Mouse (Mus musculus) c-Kit-negative CD71-positive TER-119-positive erythroid progenitor cells, embryonic 14.5 days (primary cell): ENCODE results near the gene Otogl.

Experiments
- DNase-seq: peaks from one replicate; pipeline ENCODE4 v3.0.0-alpha.2; 2013; ENCODE audit warnings: low read depth, low spot score

The Otogl gene

DNA sequence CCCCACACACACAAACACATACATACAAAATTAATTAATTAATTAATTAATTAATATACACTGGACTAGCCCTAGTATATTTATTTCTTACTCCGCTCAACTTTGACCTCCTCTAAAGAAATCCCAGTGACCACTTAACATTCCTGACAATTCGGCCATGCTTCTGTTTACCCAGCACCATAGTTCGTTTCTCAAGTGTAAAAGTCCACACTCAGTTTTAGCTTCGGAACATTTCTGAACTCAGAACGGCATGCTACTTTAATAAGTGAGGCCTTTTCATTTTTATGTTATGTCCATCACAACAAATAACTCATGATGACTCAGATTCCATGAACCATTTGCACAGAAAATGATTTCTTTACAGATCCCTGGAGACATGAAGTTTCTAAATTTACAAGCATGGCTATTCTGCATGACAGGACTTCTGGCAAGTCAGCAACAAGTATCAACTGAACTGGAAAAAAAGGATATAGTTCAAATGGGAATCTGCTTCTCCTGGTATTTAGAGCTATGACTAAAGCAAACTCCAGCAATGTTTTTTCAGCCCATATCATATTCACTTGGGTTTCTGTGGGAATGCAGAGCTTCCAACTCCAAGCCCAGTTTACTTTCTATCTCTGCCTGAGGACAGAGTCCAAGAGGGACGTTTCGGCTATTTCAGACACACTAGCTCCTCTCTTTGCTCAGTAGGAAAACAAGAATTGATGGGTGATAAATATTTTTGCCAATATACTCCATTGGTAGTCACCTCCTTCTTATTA, 6.5 kb downstream of the Otogl start:
- no peak for DNase-seq

DNA sequence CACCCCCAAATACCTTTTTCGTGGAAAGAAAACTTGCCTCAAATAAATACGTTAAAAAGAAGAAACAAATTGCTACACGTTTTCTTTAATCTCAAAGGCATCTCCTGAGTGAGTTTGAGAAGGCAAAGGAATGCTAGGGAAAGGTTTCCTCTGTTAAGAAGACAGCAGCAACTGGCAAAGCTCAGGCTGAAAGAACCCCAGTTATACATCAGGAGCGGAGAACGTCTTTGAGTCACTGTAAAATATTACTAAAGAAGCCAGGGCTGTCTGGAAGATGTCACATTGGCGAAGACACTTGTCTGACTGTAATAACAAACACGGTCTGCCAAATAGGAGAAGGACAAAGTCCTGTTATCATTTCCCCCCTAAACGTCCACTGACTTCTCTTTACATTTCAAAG, 10.0 kb downstream of the Otogl start:
- DNase-seq: no peak

DNA sequence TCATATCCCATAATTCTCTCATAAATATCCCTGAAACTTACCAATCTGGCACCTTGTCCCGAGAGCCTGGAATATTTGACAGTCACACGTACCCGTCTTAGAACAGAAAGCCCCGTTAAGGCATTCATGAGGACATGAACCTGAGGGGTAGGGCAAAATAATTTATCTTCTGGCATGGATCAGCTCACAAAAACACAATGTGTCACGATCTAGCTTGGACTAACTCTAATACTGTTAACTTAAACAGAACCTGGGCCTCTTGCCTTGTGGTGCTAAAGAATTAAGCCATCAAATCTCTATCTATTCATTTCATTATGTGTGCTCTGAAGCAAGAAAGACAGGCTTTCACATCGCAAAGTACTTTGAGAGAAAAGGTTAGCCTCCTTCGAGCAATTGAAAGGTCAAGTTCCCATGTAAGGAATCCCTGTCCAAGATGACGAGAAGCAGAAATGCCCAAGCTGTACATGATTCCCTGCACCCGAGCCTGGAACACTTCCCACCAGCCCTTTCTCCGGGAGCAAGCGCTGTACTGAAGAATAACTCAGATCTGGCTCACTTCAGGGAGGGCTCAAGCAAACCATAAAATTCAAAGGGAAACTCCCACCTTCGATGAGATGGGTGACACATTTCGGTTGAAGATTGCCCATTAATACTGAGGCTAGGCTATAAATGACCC, 10.6 kb downstream of the Otogl start:
- no peak for DNase-seq

DNA sequence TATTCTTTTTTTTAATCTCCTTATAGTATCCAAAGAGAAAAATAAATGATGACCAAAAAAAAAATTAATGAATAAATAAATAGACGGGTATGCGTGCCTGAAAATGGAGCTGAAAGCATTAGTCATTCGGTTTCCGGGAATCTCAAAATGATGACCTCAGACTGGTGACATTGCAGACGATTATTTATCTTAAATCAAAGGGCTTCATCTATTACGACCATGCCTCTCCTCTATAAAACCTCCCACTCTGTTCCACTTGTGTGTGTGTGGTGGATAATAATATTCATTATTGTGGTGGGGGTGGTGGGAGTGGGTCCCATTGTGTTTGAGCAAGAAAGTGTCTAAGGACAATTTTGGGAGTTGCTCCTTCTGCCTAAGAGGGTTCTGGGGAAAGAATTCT, 12.0 kb downstream of the Otogl start:
- DNase-seq: no peak

DNA sequence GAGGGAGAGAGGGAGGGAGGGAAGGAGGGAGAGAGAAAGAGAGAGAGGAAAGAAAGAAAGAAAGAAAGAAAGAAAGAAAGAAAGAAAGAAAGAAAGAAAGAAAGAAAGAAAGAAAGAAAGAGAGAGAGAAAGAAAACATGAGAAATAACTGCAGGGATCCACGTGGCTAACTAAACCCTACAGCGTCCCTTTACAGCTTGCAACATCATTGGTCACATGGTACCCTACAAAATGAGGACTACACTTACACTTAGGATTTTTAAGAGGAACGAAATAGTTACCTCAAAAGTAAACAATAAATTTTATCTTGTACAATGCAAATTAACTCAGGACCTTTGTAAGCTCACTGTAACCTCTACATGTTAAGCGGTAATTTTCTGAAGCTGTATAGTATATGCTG, 15.8 kb downstream of the Otogl start:
- DNase-seq: no peak

DNA sequence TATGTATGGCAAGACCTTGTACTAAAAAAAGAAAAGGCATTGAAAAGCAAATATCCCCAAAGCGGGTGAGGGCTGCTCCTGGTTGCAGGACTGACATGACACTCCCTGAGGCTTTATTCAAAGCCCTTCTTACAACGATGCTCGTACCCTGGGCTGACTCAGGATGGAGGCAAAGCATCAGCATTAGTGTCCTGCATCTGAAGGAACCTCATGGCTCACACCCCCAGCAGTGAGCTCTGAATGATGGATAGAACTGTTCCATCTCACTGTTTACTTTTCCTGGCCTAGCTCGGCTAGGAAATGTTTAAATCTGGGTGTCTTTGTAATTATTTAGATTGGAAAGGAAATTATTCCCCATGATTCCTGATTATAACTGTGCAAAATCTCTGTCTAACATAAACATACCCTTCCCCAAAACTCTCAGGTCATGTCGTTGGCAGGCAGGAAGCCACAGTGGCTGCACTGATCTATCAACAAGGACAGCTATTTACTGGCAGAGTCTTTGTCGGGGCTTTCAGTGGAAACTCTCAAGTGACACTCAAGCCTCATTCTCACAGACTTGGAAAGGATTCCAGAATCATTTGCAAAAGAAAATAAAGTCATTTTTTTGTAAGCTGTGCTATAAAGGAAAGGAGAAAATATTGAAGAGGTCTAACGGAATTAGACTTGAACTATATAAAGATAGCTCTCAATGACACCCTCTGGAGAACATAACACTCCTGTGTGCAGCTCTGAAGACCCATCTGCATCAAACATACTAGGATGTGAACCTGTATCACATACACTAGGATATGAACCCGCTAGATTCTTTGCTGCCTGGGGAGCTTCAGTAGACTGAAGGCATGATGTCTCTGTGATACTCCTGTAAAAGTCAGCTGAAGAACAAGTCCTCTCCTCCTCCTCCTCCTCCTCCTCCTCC, 17.0 kb downstream of the Otogl start:
- no peak for DNase-seq

DNA sequence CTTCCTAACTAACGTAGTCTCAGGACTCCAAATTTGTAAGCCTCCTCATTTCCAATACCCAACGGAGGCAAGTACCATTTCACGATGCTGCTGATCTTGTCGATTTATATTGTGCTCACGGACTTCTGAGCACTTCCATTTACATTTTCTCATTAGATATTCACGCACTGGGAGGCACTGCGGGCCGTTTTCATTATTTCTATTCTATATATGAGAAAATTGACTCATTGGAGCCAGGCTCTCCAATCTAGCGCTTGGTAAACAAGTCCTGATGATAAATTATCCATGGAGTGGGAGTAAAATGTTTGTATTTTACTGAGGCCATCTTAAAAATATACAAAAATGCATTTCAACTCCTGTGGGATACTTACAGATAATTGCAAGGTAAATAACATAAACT, 21.5 kb downstream of the Otogl start:
- no peak for DNase-seq

DNA sequence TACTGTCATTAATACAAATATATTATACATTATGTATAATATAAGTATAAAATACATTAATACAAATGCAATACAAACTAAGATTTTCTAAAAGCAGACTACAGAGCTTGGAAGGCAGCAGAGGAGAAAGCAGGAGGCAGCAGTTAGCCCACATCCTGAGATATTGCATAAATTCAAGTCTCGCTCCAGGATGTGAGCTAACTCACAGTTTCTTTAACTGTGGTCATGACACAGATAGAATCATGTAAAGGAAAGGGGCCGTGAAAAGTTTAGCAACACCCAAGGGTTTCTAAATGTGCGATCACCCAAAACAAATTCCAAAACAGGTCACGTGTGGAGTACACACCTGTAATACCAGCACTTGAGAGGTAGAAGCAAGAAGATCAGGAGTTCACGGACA, 39.4 kb downstream of the Otogl start:
- DNase-seq: no peak

DNA sequence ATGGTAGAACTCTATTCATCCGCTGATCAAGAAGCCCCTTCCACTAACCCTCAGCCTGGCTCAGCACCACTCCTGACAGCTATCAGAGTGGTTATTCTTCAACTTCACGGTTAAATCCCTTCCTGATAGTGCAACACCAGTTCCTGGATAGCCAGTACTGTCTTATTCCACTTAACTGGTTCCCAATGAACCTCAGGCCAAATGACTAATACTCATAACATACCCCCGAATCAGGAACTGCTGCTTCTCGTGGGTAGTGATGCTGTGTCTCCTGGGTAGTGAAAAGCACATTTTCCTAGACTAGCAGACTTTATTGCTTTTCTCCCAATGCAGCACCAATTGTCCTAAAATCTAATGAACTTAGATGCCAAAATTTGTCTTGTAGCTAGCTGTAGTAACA, 39.8 kb downstream of the Otogl start:
- no peak for DNase-seq

DNA sequence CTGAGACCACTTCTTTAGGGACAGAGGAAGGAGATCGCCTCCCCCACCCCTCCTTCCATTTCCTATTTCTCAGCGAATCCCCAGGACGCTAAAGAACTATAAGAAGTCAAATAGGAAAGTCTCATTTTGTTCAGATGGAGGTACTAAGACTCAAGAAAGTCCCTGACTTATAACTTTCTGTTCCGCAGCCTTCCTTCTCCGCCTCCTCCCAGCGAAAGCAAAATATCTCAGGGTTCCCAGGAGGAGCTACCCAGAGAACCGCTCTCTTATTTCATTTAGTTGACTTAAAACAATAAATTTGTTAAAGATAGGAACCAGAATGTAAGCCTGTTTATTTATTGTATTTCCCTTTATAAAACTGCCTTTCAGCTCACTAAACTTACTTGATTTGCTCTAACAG, 41.4 kb downstream of the Otogl start:
- no peak for DNase-seq

DNA sequence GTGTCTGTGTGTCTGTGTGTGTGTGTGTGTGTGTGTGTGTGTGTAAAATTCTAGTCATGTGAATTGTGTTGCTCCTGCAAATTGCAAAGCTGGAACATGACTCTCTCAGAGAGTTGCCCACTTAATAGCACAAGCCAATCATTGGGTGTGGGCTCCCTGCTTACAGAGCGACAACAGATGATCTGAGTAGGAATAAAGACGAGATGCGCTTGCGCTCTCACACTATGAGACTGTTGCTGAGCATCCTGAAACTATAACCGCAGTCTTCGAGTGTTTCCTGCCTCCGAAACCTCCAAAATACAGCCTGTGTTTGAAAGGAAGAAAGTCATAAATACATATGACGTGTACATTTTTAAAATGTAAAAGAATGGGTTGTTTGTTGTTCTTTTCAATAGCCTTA, 43.0 kb downstream of the Otogl start:
- DNase-seq: no peak

DNA sequence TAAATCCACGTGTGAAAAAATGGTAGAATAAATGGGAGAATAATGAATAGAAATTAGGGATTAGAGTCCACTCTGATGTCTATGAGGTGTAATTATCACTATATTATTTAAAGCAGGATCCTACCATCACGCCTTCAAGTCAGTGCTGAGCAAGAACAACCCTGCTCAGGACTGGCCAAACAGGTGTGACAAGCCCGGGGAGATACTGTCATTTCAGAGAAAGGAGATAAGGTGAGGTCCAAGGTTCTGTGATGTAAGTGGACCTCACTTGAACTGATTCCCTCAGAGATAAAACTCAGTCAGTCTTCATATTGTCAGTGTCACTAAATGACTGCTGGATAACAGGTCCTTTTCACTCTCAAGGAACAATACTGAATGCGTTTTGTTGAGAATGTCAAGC, 44.5 kb downstream of the Otogl start:
- no peak for DNase-seq

DNA sequence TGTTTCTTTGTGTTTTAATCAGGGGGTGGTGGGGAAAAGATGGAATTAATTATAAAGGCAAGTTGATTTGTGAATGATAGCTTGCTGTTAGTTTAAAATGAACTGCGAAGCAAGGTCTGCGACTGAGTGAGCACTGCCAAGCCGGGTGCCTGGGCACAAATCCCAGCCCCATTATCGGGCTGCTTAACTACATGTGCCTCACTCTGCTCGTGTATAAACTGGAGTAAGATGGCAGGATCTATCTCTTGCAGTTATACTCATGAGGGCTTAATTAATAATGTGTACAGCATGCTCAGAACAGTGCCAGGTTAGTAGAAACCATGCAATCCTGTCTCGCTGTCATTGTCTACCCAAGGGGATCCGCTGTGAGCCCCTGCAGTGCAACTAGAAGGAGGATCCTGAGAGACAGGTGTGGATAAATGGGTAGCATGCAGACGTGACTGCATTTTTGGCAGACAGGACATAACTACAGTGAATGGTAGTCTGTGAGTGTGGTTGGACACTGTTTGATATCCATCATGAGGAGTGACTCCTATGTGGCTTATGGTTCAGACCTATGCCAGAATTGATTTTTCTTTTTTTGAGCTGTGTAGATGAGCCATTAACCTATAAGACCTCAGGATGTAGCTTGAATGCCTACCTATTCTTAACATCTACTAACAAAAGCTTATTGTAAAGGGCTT, 51.6 kb downstream of the Otogl start:
- DNase-seq: no peak

DNA sequence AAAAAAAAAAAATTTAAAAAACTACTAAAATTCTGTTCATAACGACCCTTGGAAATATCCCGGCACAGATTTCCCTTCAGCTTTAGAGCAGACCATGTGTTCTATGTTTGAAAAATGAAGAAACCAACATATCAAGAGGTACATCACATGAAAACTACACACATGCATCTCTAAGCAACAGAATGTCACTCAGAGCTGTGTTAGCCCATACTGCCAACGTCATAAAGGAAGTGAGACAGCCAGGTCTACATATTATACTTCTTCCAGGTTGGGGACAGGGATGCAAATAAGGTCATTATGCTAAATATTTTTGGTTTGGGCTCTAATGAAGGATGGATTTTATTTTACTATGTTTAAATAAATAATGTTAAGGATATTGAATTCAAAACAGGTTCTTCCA, 52.7 kb downstream of the Otogl start:
- DNase-seq: no peak

DNA sequence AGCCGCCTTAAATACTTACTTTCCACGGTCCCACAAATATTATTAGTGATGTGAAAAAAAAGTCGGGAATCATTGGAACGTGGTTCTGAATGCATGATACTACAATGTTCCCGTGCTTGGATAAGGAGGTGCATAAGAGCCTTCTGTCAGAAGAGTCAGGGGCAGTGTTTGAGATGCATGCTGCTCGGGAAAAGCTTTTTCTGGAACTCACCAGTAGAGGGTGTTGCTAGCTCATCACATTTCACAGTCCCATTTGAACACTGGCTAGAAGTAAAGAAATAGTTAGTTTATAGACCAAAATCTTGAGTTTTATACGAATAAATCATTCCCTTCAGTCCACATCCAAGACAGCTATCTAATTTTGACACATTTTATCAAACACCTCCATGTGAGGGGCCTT, 53.2 kb downstream of the Otogl start:
- DNase-seq: no peak

DNA sequence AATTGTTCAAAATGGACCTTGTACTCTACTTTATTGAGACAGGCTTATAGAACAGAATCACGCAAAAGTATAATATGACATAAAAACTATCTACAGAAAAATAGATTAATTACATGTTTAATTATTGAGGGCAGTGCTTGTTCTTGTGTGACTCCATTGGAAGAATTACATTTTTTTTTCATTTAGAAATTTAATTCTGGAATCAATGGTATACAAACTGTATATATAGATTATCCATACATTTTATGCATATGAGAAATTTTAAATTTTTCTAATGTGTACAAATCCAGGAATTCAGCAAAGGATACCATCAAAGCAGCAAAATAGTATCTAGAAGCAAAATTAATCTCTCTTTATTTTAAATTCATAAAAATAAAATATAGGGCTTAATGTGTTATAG, 67.0 kb downstream of the Otogl start:
- DNase-seq: no peak

DNA sequence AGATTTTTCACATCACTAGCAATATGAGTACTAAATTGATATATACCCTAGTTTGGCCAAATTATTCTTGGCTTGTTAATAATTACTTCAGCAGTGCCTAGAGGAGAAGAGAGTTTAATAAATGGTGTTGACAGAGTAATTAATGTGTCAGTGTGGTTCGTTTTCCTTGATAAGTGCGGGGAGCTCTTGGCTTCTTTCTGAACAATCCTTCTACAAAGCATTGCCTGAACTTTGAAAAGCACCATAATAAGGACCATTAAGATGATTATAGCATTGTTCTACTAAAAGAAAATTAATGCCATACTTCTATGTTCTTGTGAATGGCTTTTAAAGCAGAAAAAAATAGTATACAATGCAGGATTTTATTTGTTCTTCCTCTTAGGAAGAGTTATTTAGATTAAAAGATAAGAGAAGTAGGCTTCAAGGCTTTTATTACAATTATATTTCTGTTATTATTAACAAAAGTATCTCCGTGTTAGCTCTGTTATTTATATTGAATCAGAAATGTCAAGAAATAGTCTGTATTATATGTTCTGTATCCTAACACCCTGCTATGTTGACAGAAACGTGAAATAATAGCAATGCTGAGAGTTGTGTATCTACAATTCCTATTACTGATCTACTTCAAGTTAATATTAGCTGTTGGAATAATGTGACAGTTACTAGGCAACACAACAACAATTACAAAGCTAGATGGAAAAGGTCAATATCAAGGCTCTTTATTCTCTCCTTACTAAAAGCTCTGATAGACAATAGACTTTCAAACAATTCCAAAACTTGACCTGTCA, 77.3 kb downstream of the Otogl start:
- DNase-seq: no peak

DNA sequence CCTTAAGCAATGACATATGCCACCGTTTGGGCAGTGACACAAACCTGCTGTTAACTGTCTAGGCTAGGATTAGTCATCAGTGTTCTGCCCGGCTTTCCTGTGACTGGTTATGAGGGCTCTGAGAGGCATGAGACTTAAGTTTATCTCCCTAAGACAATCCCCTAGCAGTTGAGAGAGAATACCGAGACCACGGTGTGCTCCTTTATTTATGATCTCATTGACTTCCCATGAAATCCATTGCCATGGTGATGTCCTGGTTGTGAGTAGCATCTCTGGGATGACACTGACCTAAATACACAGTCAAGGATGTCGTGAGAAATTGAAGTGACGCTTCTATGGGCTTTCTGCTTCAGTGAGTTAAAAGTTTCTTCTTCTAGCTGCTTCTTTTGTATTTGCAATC, 82.8 kb downstream of the Otogl start:
- DNase-seq: no peak

DNA sequence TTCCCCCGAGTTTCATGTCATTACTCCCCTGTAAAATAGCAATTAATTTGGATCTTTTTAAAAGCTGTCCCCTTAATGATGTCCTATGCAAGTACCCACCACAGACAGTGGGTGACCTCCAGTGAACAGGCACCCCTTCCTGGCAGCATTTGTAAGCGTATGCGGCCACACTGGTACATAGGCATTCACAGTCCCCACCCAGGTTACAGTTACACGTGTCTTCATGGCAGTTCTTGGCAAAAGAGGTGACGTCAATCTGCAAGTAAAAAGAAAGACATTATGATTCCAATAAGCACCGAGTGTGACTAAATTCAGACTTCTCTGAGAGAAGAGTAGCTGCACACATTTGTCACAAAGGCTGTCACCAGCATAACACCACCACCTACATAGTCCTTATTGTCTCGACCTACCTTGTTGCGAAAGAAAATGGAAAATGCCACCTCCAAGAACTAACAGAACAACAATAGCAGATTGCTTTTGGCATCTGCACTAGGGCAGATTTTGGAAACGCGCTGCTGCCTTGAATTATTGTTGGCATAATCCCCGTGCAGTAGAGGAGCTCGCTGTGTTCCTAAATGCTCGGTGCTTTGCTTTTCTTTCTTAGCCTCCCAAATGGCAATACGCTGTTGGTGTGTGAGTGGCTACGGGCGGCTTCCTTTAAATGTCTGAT, 98.0 kb downstream of the Otogl start:
- DNase-seq: no peak

DNA sequence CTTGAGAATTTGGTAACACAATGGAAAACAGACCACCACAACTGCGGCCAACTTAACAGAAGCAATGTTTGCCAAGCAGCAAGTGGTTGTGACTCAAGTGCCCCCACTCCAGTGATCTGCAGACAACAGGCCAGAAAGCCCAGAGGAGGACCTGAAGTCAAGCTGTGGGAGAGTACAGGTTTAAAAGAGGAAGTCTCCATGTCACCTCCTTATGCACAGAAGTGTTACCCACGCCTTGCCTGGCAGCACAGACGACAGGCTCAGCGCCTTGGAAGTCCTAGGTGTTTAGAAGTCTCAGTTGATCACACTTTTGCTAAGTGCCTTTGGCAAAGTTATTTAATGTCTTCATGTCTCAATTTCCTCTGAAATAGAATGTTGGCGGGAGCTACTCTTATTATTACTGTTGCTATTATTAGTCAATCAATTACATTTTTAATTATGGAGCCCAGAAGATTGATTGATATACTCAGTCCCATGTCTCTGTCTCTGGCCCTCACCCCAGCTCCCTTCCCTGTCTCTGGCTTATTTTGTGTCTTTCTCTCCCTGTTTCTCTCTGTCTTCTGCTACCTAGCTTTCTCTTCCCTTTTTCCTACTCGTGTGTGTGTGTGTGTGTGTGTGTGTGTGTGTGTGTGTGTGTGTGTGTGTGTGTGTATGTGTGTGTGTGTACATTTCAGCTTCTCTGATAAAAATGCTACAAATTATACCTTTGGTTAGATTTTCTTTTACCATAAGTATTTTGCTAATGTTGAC, 101.1 kb downstream of the Otogl start:
- DNase-seq: no peak
